Mouse (Mus musculus): Measurements from ENCODE around the gene Hoxa1. TPM values are rescaled to one million over a fixed set of nuclear protein-coding genes. Genes with fewer than 3 reads are reported as not detected.

Gene Hoxa1
- total RNA-seq, 2 experiments from 2014 or later: not detected

- intact Hi-C loops (cut with DNase I): no loop called here
- no peak for DNase-seq (ENCODE audit: low spot score in 2 of 2)
Observed at GRCm38 (mm10) chr6:52190906-52191810, 33.0 kb upstream of the Hoxa1 start, which contains the start of gene Hoxa4. TSS of gene Hoxa4 (minus strand) at chr6:52191753.

DNA sequence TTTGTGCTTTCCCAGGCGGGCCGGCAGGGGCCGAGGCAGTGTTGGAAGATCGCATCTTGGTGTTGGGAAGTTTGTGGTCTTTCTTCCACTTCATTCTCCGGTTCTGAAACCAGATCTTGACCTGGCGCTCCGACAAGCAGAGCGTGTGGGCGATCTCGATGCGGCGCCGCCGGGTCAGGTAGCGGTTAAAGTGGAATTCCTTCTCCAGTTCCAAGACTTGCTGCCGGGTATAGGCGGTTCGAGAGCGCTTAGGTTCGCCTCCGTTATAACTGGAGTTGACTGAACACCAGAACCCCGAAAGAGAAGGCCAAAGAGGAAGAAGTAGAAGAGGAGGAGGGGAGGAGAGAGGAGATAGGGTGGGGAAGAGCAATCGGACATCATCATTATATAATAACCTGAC is 32.3 kb upstream of the Hoxa1 start:
- no peak for DNase-seq (ENCODE audit: low spot score in 2 of 2)
- intact Hi-C loops (cut with DNase I): no loop called here

GRCm38 (mm10) chr6:52189909-52190308 is 31.8 kb upstream of the Hoxa1 start:
- no peak for DNase-seq (ENCODE audit: low spot score in 2 of 2)
- intact Hi-C loops (cut with DNase I): no loop called here

DNA sequence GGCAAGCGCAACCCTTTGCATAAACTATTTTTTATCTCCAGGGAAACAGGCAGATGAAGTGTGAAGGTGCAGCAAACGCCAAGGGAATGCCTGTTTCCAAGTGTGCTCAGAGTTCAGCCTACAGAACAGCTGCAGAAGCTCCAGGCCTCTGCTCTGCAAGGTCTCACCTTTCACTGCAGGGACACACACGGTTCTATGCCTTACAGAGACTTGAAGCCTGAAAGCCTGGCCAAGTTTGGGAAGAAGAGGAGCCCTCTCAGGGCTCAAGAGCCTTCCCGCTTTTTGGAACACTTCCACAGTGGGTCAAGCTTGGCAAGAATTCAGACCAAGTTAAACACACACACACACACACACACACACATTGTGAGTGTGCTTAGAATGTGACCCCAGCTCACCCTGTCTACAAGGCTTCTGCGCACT is 31.1 kb upstream of the Hoxa1 start:
- no peak for DNase-seq (ENCODE audit: low spot score in 2 of 2)
- intact Hi-C loops (cut with DNase I): no loop called here

DNA sequence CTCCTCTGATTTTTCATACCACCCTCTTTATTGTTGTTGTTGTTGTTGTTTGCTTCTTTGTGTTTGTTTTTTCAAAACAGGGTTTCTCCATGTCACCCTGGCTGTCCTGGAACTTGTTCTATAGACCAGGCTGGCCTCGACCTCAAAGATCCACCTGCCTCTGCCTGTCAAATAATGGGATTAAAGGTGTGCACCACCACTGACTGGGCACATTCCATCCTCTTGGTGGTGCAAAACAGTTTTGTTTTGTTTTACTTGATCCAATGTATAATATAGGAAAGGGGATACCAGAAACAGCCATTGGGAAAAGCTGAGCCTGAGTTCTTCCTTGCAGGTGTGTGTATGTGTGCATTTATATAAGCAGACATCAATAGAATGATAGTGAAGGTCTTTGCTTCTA is 28.4 kb upstream of the Hoxa1 start:
- intact Hi-C loops (cut with DNase I): no loop called here
- DNase-seq (ENCODE audit: low spot score in 2 of 2): no peak

GRCm38 (mm10) chr6:52185834-52186233 is 27.7 kb upstream of the Hoxa1 start:
- no peak for DNase-seq (ENCODE audit: low spot score in 2 of 2)
- intact Hi-C loops (cut with DNase I): no loop called here

DNA sequence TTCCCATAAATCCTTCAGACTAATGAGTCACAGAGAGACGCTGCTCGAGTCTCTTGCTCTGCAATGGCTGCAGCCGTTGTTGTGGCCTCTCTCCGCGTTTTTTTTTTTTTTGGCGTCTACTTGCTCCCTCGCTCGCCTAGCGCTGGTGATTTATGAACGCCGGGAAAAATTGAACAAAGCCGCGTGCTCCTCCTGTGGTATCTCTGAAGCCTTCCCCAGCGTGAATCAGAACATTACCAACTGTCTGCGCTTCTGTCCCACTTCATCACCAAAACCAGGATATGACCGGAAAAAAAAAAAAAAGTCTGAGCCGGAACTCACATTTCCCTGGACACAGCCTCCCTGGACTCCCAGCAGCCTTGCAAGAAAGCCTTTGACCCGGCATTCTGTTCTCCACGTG is 27.1 kb upstream of the Hoxa1 start:
- no peak for DNase-seq (ENCODE audit: low spot score in 2 of 2)
- intact Hi-C loops (cut with DNase I): no loop called here

GRCm38 (mm10) chr6:52184668-52185067 is 26.6 kb upstream of the Hoxa1 start:
- DNase-seq (ENCODE audit: low spot score in 2 of 2): no peak
- intact Hi-C loops (cut with DNase I): no loop called here

GRCm38 (mm10) chr6:52183311-52184080 is 25.4 kb upstream of the Hoxa1 start:
- no peak for DNase-seq (ENCODE audit: low spot score in 2 of 2)
- intact Hi-C loops (cut with DNase I): no loop called here

DNA sequence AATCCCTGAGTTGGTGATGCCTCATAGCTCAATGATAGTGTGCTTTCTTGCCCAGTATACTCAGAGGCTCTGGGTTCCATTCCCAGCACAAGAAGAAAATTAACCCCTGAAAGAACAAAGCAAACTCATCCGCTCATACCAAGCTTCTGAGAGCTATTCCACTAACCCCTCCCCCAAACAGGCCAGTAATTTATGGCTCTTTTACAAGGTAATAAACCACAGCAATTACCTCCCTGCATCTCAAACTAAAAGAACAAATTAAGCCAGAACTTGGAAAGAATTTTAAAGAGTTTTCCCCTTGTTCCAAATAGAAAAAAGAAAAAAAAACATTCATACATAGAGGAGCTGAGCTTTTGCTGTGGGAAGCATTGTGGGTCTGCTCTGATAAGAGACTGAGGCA is 24.7 kb upstream of the Hoxa1 start:
- intact Hi-C loops (cut with DNase I): no loop called here
- no peak for DNase-seq (ENCODE audit: low spot score in 2 of 2)

GRCm38 (mm10) chr6:52182030-52182429 is 23.9 kb upstream of the Hoxa1 start:
- no peak for DNase-seq (ENCODE audit: low spot score in 2 of 2)
- intact Hi-C loops (cut with DNase I): no loop called here

DNA sequence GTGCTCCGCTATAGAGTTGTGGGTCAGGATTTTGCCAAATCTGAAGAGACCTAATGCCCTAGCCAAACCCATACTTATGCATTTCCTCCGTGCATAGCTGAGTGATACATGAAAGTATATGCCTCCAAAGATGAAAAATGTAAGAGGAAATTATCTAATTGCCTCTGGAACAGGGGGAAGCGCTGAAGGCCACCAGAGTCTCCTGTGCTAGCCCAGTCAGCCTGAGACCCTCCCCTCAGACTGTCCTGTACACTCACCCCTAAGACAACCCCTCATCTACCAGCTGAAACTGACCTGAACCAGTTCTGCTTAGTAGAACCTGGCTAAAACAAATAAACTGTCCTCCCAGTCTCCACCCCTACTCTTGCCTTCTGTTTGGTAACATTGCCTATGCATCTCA is 22.6 kb upstream of the Hoxa1 start:
- intact Hi-C loops (cut with DNase I): no loop called here
- no peak for DNase-seq (ENCODE audit: low spot score in 2 of 2)

DNA sequence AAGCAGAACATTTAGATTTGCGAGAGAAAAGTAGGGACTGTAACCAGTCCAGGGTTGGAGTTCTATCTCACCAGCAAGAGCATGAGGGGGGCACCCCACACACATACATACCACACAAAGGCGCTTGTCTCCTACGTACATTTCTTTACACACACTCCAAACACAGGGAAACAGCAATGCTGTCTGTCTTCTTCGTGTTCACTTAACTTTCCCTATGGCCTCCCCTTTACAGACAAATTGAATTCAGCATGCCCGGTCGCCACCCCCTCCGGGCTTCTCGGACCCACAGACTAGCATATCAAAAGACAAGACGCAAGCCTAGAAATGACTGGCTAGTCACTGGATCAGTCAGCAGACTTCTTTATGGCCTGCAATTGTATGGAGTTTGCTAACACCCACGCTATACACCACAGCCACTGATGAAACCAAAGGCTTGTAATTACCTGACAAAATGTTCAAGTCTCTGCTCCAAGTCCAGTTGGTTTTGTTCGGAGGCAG is 22.1 kb upstream of the Hoxa1 start:
- intact Hi-C loops (cut with DNase I): no loop called here
- no peak for DNase-seq (ENCODE audit: low spot score in 2 of 2)

GRCm38 (mm10) chr6:52179690-52180089 is 21.6 kb upstream of the Hoxa1 start:
- intact Hi-C loops (cut with DNase I): no loop called here
- no peak for DNase-seq (ENCODE audit: low spot score in 2 of 2)

GRCm38 (mm10) chr6:52178918-52179665 is 21.0 kb upstream of the Hoxa1 start:
- no peak for DNase-seq (ENCODE audit: low spot score in 2 of 2)
- intact Hi-C loops (cut with DNase I): no loop called here

GRCm38 (mm10) chr6:52177806-52178205 is 19.7 kb upstream of the Hoxa1 start:
- no peak for DNase-seq (ENCODE audit: low spot score in 2 of 2)
- intact Hi-C loops (cut with DNase I): no loop called here

DNA sequence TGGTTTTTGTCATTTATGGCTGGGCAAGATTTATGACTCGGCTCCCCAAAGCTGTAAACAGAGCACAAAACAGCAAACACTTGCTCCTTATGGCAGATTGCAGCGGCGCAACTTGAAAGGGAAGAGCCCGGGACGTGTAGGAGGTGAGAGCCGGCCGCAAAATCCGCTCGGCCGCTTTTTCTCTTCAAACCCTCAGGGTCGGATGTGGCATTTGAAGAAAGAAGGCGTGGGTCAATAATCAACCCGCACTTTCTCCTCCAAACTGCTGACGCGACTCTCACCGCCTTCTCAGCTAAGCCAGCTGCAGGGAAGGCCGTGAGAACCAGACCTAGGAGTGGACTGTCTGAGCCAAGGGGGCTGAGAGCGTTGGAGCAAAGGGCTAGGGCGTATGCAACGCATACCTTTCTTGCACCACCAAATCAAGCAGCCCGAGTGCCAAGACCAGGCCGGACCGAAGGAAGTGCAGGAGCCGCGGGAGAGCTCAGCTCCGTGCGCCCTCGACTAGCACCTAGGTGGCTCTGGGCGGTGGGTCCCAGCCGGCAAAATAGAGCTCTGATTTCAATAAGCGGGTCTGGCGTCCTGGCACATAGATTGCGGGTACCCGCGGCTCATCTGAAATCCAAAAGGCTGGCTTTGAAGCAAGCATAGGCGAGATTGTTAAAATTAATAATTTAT is 19.1 kb upstream of the Hoxa1 start, which contains the start of gene 5730596B20Rik:
5730596B20Rik (plus strand) TSS at position 438 of the 675 bp plus-strand sequence.
- intact Hi-C loops (cut with DNase I): no loop called here
- no peak for DNase-seq (ENCODE audit: low spot score in 2 of 2)

DNA sequence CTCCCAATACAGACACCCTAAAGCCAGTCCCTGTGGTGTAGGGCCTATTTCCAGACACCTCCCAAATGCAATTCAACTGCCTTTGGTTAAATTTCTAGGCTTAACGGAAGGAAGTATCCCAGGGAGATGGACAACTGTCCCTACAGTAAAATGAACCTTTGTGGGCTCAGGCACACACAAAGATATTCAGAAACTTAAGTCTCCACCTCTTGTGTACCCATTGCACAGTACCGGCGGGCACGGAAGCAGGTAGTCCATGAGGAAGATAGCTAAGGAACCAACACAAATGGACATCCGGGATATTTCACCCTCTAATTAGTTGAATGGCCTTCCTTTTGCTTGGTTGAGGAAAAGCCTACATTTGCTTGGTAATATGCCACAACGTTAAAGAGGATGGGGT is 18.3 kb upstream of the Hoxa1 start:
- DNase-seq (ENCODE audit: low spot score in 2 of 2): no peak
- intact Hi-C loops (cut with DNase I): no loop called here

- intact Hi-C loops (cut with DNase I): no loop called here
- no peak for DNase-seq (ENCODE audit: low spot score in 2 of 2)
Observed at GRCm38 (mm10) chr6:52175864-52176263, 17.7 kb upstream of the Hoxa1 start.

All from left cerebral cortex, postnatal 36 days (tissue).